Mouse (Mus musculus): ENCODE data around the gene Ikzf1. TPM values are rescaled to one million over a fixed set of nuclear protein-coding genes. Genes with fewer than 3 reads are reported as not detected.

Gene Ikzf1
- polyA plus RNA-seq, 1 experiment from 2014 or later = 0.36 TPM

GRCm38 (mm10) chr11:11676068-11676741, 8.6 kb upstream of the Ikzf1 start:
- 83% methylated on average over 9 of the region's 9 CpGs for WGBS
- Histone ChIP-seq H3K27me3 (replicated peaks) (no peaks in the 10 kb centered on the region), H3K9ac (replicated peaks) (no peak overlapping the region), H3K9me3 (replicated peaks) (no peaks in the 10 kb centered on the region), H3K4me2 (no peak overlapping the region), H3K4me1 (no peaks in the 10 kb centered on the region), H3K4me3 (replicated peaks) (no peak overlapping the region), H3K36me3 (no peaks in the 10 kb centered on the region), H3K27ac (replicated peaks) (no peak overlapping the region)
- ATAC-seq (ENCODE audit: low FRiP score) = no peak

GRCm38 (mm10) chr11:11677165-11677564, 7.6 kb upstream of the Ikzf1 start:
- Histone ChIP-seq H3K9ac (replicated peaks) (no peak overlapping the region), H3K4me2 (no peak overlapping the region), H3K4me3 (replicated peaks) (no peak overlapping the region), H3K4me1 (no peaks in the 10 kb centered on the region), H3K27me3 (replicated peaks) (no peaks in the 10 kb centered on the region), H3K9me3 (replicated peaks) (no peaks in the 10 kb centered on the region), H3K27ac (replicated peaks) (no peak overlapping the region), H3K36me3 (no peaks in the 10 kb centered on the region)
- WGBS = 81% methylated on average over 7 of the region's 7 CpGs
- ATAC-seq (ENCODE audit: low FRiP score) = no peak; the same call in 1 of the 2 replicates

- Histone ChIP-seq H3K27ac (replicated peaks) (no peak overlapping the region), H3K4me2 (no peak overlapping the region), H3K9me3 (replicated peaks) (no peaks in the 10 kb centered on the region), H3K27me3 (replicated peaks) (peaks cover 15% of the 10 kb centered on the region), H3K4me3 (replicated peaks) (no peak overlapping the region), H3K4me1 (no peaks in the 10 kb centered on the region), H3K9ac (replicated peaks) (no peak overlapping the region), H3K36me3 (no peaks in the 10 kb centered on the region)
- 71% methylated on average over 6 of the region's 6 CpGs for WGBS
- no peak for ATAC-seq (ENCODE audit: low FRiP score)
These were observed 5.8 kb upstream of the Ikzf1 start for GRCm38 (mm10) chr11:11678972-11679371.

GRCm38 (mm10) chr11:11684056-11684929, 510 bp upstream of the Ikzf1 start:
- WGBS = 70% methylated on average over 9 of the region's 9 CpGs
- H3K36me3 ChIP-seq = no peaks in the 10 kb centered on the region
- H3K4me3 ChIP-seq (replicated peaks) = peak overlapping the region; percentile 57; the same call in 1 of the 2 replicates
- ATAC-seq (ENCODE audit: low FRiP score) = peak; percentile 35; the same call in 1 of the 2 replicates
- no peak overlapping the region for H3K9ac ChIP-seq (replicated peaks)
- H3K4me2 ChIP-seq = peak overlapping the region; percentile 99
- H3K9me3 ChIP-seq (replicated peaks) = no peaks in the 10 kb centered on the region
- peaks cover 22% of the 10 kb centered on the region for H3K4me1 ChIP-seq
- no peak overlapping the region for H3K27ac ChIP-seq (replicated peaks)
- H3K27me3 ChIP-seq (replicated peaks) = peaks cover 52% of the 10 kb centered on the region

- Histone ChIP-seq H3K36me3 (no peaks in the 10 kb centered on the region), H3K4me2 (peak overlapping the region; percentile 99), H3K4me1 (peaks cover 22% of the 10 kb centered on the region), H3K27ac (replicated peaks) (no peak overlapping the region), H3K4me3 (replicated peaks) (peak overlapping the region; percentile 57), H3K27me3 (replicated peaks) (peaks cover 56% of the 10 kb centered on the region), H3K9me3 (replicated peaks) (no peaks in the 10 kb centered on the region), H3K9ac (replicated peaks) (peak overlapping the region; percentile 42)
- peak; percentile 74 for ATAC-seq (ENCODE audit: low FRiP score)
- under 1% methylated on average over 45 of the region's 66 CpGs for WGBS
These were observed 1.1 kb downstream of the Ikzf1 start for GRCm38 (mm10) chr11:11685853-11686395.

GRCm38 (mm10) chr11:11686569-11687051, 1.8 kb downstream of the Ikzf1 start:
- H3K27me3 ChIP-seq (replicated peaks) = peaks cover 56% of the 10 kb centered on the region
- H3K36me3 ChIP-seq = no peaks in the 10 kb centered on the region
- H3K4me1 ChIP-seq = peaks cover 22% of the 10 kb centered on the region
- H3K9me3 ChIP-seq (replicated peaks) = no peaks in the 10 kb centered on the region
- H3K4me2 ChIP-seq = peak overlapping the region; percentile 99
- ATAC-seq (ENCODE audit: low FRiP score) = no peak
- 14% methylated on average over 16 of the region's 16 CpGs for WGBS
- H3K27ac ChIP-seq (replicated peaks) = no peak overlapping the region
- peak overlapping the region; percentile 57 for H3K4me3 ChIP-seq (replicated peaks)
- H3K9ac ChIP-seq (replicated peaks) = no peak overlapping the region

- Histone ChIP-seq H3K4me1 (peaks cover 22% of the 10 kb centered on the region), H3K9ac (replicated peaks) (no peak overlapping the region), H3K4me3 (replicated peaks) (no peak overlapping the region), H3K36me3 (no peaks in the 10 kb centered on the region), H3K27me3 (replicated peaks) (peaks cover 52% of the 10 kb centered on the region), H3K27ac (replicated peaks) (no peak overlapping the region), H3K9me3 (replicated peaks) (no peaks in the 10 kb centered on the region), H3K4me2 (no peak overlapping the region)
- no peak for ATAC-seq (ENCODE audit: low FRiP score)
- WGBS = 94% methylated on average over 8 of the region's 8 CpGs
These were observed 2.9 kb downstream of the Ikzf1 start for GRCm38 (mm10) chr11:11687551-11688185.

GRCm38 (mm10) chr11:11688766-11689330, 4.0 kb downstream of the Ikzf1 start:
- WGBS = 86% methylated on average over 6 of the region's 6 CpGs

GRCm38 (mm10) chr11:11689701-11690058, 4.9 kb downstream of the Ikzf1 start:
- Histone ChIP-seq H3K4me3 (replicated peaks) (no peak overlapping the region), H3K4me2 (no peak overlapping the region), H3K27me3 (replicated peaks) (peaks cover 35% of the 10 kb centered on the region), H3K27ac (replicated peaks) (no peak overlapping the region), H3K9me3 (replicated peaks) (no peaks in the 10 kb centered on the region), H3K4me1 (peaks cover 22% of the 10 kb centered on the region), H3K36me3 (no peaks in the 10 kb centered on the region), H3K9ac (replicated peaks) (no peak overlapping the region)
- ATAC-seq (ENCODE audit: low FRiP score) = no peak

More at GRCm38 (mm10) chr11:11688766-11689330, 4.0 kb downstream of the Ikzf1 start:
- H3K4me2 ChIP-seq = no peak overlapping the region
- no peak overlapping the region for H3K27ac ChIP-seq (replicated peaks)
- peaks cover 42% of the 10 kb centered on the region for H3K27me3 ChIP-seq (replicated peaks)
- ATAC-seq (ENCODE audit: low FRiP score) = no peak
- no peaks in the 10 kb centered on the region for H3K36me3 ChIP-seq
- peaks cover 22% of the 10 kb centered on the region for H3K4me1 ChIP-seq
- H3K4me3 ChIP-seq (replicated peaks) = no peak overlapping the region
- H3K9me3 ChIP-seq (replicated peaks) = no peaks in the 10 kb centered on the region
- H3K9ac ChIP-seq (replicated peaks) = no peak overlapping the region

GRCm38 (mm10) chr11:11690059-11690844, 5.4 kb downstream of the Ikzf1 start:
- H3K36me3 ChIP-seq = no peaks in the 10 kb centered on the region
- WGBS = 81% methylated on average over 11 of the region's 11 CpGs
- ATAC-seq (ENCODE audit: low FRiP score) = no peak
- H3K27ac ChIP-seq (replicated peaks) = no peak overlapping the region
- H3K4me1 ChIP-seq = peaks cover 18% of the 10 kb centered on the region
- no peak overlapping the region for H3K4me3 ChIP-seq (replicated peaks)
- peaks cover 29% of the 10 kb centered on the region for H3K27me3 ChIP-seq (replicated peaks)
- no peak overlapping the region for H3K9ac ChIP-seq (replicated peaks)
- no peaks in the 10 kb centered on the region for H3K9me3 ChIP-seq (replicated peaks)
- no peak overlapping the region for H3K4me2 ChIP-seq

GRCm38 (mm10) chr11:11690845-11691196, 6.0 kb downstream of the Ikzf1 start:
- H3K9ac ChIP-seq (replicated peaks) = no peak overlapping the region
- no peaks in the 10 kb centered on the region for H3K36me3 ChIP-seq
- H3K27ac ChIP-seq (replicated peaks) = no peak overlapping the region
- peaks cover 24% of the 10 kb centered on the region for H3K27me3 ChIP-seq (replicated peaks)
- H3K9me3 ChIP-seq (replicated peaks) = no peaks in the 10 kb centered on the region
- WGBS = 92% methylated on average over 8 of the region's 8 CpGs
- no peak overlapping the region for H3K4me2 ChIP-seq
- H3K4me1 ChIP-seq = peaks cover 12% of the 10 kb centered on the region
- no peak for ATAC-seq (ENCODE audit: low FRiP score)
- no peak overlapping the region for H3K4me3 ChIP-seq (replicated peaks)

Measured in neural tube, embryonic 15.5 days (tissue).